Mouse (Mus musculus): ENCODE results near the gene Cnot1.
"Not testable (repeated sequence)": the region's sequence is repeated elsewhere in the genome, so short reads cannot be mapped to it uniquely, and the experiment has no call there.

Gene Cnot1

GRCm38 (mm10) chr8:95816044-95816708 lies 8.9 kb upstream of the Cnot1 start:
- no peak for DNase-seq

GRCm38 (mm10) chr8:95810184-95810591 lies 2.9 kb upstream of the Cnot1 start:
- DNase-seq = no peak

GRCm38 (mm10) chr8:95809116-95809515 lies 1.9 kb upstream of the Cnot1 start:
- no peak for DNase-seq

- DNase-seq = peak; percentile 24
Observed at GRCm38 (mm10) chr8:95808631-95809030, 1.4 kb upstream of the Cnot1 start.

GRCm38 (mm10) chr8:95807861-95808260 lies 597 bp upstream of the Cnot1 start:
- DNase-seq = peak; percentile 97

- DNase-seq = no peak
Observed at GRCm38 (mm10) chr8:95806461-95807191, 638 bp downstream of the Cnot1 start.

GRCm38 (mm10) chr8:95805482-95805881 lies 1.8 kb downstream of the Cnot1 start:
- no peak for DNase-seq

GRCm38 (mm10) chr8:95802231-95802630 lies 5.0 kb downstream of the Cnot1 start:
- DNase-seq = no peak

- DNase-seq = no peak
Observed at GRCm38 (mm10) chr8:95801476-95802064, 5.7 kb downstream of the Cnot1 start.

- DNase-seq = no peak
Observed at GRCm38 (mm10) chr8:95800353-95800752, 6.9 kb downstream of the Cnot1 start.

GRCm38 (mm10) chr8:95799891-95800290 lies 7.4 kb downstream of the Cnot1 start:
- no peak for DNase-seq

- DNase-seq = no peak
Observed at GRCm38 (mm10) chr8:95799117-95799516, 8.1 kb downstream of the Cnot1 start.

GRCm38 (mm10) chr8:95795333-95796061 lies 11.8 kb downstream of the Cnot1 start:
- not testable (repeated sequence) for DNase-seq

GRCm38 (mm10) chr8:95785591-95785990 lies 21.7 kb downstream of the Cnot1 start:
- no peak for DNase-seq

GRCm38 (mm10) chr8:95782628-95783027 lies 24.6 kb downstream of the Cnot1 start:
- no peak for DNase-seq

- no peak for DNase-seq
Observed at GRCm38 (mm10) chr8:95781775-95782174, 25.5 kb downstream of the Cnot1 start.

GRCm38 (mm10) chr8:95781085-95781484 lies 26.2 kb downstream of the Cnot1 start:
- no peak for DNase-seq

GRCm38 (mm10) chr8:95764133-95764532 lies 43.1 kb downstream of the Cnot1 start:
- DNase-seq = no peak

- DNase-seq = no peak
Observed at GRCm38 (mm10) chr8:95760323-95760722, 46.9 kb downstream of the Cnot1 start.

GRCm38 (mm10) chr8:95751924-95752323 lies 55.3 kb downstream of the Cnot1 start:
- DNase-seq = no peak

- no peak for DNase-seq
Observed at GRCm38 (mm10) chr8:95748028-95748427, 59.2 kb downstream of the Cnot1 start.

GRCm38 (mm10) chr8:95741732-95742131 lies 65.5 kb downstream of the Cnot1 start:
- peak; percentile 11 for DNase-seq

GRCm38 (mm10) chr8:95738596-95738995 lies 68.7 kb downstream of the Cnot1 start:
- DNase-seq = no peak

Measured in kidney, adult 11 months (tissue).